Mouse (Mus musculus) megakaryocyte, embryonic 14.5 days (primary cell): ENCODE results near the gene Cul4b. TPM values are rescaled to one million over a fixed set of nuclear protein-coding genes. Genes with fewer than 3 reads are reported as not detected.
"Not testable (repeated sequence)": the region's sequence is repeated elsewhere in the genome, so short reads cannot be mapped to it uniquely, and the experiment has no call there.

Source experiments
- H3K27me3 ChIP-seq: replicated peaks from 2 replicates; pipeline ENCODE3; 2012; ENCODE audit warnings: inconsistent platforms
- H3K36me3 ChIP-seq: replicated peaks from 2 replicates; pipeline ENCODE3; 2012; ENCODE audit warnings: low read length, inconsistent platforms, mixed read lengths
- H3K4me1 ChIP-seq: 2 replicates; pipeline ENCODE4 v1.6.1; 2012; ENCODE audit warnings: inconsistent platforms
- H3K4me3 ChIP-seq: replicated peaks from 2 replicates; pipeline ENCODE3; 2012; ENCODE audit warnings: moderate library complexity, mild to moderate bottlenecking, inconsistent platforms
- H3K9me3 ChIP-seq: 2 replicates; pipeline ENCODE4 v1.6.1; 2012; ENCODE audit warnings: inconsistent platforms
- FLI1 ChIP-seq: IDR thresholded peaks from 2 replicates; pipeline ENCODE4 v1.6.1; 2012; ENCODE audit warnings: low read length, inconsistent platforms, mixed read lengths
- GATA1 ChIP-seq: IDR thresholded peaks from 3 replicates; pipeline ENCODE4 v1.6.1; 2012; ENCODE audit warnings: mixed read lengths, low read length, inconsistent platforms, borderline replicate concordance
- polyA plus RNA-seq: library from polyadenylated mRNA; stranded (reverse); fragments of >175 nt; gene quantifications from 2 replicates; pipeline ENCODE4 v1.2.3, GENCODE M21; 2012; ENCODE audit warnings: low replicate concordance; ENCODE audit not compliant: insufficient read depth

Cul4b gene
- polyA plus RNA-seq, 1 experiment, result 1.9 TPM

DNA sequence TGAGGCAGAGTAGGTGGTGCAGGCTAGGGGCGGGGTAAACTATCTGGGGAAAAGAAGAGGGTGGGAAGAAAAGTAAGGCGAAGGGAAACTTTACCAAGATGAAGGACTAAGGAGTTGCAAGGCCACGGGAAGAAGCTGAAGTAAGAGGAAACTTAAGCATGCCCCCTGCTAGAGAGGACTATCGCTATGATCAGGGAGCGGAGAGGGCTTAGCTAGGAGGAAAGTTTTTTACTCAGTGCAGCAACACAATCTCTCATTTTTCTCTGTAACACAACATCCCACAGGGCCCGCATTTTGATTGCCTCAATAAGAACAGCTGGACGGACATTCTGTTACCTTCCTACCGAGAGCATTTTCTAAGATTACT is 10.8 kb downstream of the Cul4b start:
- Histone ChIP-seq H3K27me3 (no peaks in the 10 kb centered on the region), H3K4me3 (peak overlapping the region; percentile 94), H3K36me3 (peaks cover 16% of the 10 kb centered on the region), H3K9me3 (no peaks in the 10 kb centered on the region), H3K4me1 (peaks cover 5% of the 10 kb centered on the region; the same call in 1 of the 2 replicates)
- no peak for TF ChIP-seq GATA1
- TF ChIP-seq FLI1, result no peak

DNA sequence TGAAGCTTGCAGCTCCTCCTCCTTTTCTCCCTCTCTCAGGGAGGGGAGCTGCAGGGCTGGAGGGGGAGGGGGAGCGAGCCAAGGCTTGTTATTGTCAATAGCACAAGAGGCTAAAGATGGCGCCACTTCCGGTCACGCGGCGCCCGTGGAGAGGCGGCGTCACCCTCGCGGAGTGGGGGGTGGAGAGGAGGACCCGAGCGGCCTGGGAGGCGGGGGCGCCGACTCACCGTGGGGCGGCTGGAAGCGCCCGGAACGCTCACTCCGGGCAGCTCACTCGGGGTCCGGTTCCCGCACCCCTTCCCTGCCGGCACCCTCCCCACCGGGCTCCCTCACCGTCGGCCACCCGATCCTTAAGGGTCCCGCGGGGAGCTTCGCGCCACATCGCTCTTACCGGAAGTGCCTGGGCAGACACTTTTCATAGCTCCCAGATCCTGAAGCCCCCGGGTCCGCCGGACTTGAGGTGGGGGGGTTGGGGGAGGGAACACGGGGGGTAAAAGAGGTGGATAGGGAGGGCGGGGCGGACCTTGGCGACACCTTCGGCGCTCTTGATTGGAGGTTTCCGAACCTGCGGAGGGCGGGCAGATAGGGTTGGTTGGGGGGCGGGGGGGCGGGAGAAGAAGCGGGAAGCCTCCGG is 11.3 kb downstream of the Cul4b start:
- H3K4me3 ChIP-seq, result peak overlapping the region; percentile 94

DNA sequence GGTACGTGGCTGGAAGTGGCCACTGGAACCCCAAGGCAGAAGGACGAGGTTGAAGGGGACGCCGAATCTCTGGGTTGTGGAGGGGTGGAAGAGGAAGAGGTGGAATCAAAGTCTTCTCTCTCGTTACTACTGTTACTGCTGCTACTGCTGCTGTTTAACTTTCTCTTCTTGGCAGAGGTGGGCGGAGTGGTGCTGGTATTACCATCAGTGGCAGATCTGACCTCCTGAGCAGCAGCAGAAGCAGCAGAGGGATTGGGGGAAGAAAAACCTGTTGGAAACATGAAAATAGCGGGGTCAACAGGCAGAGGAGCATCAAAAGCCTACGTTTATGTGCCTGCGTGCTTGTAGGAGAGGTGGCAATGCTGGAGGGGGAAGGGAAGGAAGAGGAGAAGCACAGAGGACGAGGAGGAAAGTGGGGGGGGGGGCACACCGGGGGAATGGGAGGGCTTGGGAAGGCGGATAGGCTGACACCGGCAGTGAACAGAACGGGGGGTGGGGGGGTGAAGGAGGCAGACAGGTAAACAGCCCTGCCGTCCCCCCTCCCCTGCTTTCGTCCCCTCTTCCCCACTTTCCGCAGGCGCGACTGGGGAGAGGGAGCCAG is 12.0 kb downstream of the Cul4b start:
- Histone ChIP-seq H3K4me1 (peaks cover 5% of the 10 kb centered on the region; the same call in 1 of the 2 replicates), H3K9me3 (no peaks in the 10 kb centered on the region), H3K27me3 (no peaks in the 10 kb centered on the region), H3K36me3 (peaks cover 21% of the 10 kb centered on the region), H3K4me3 (peak overlapping the region; percentile 94)
- no peak for TF ChIP-seq FLI1
- no peak for TF ChIP-seq GATA1

More for the DNA sequence above, 11.3 kb downstream of the Cul4b start:
- Histone ChIP-seq H3K27me3 (no peaks in the 10 kb centered on the region), H3K4me1 (peaks cover 5% of the 10 kb centered on the region; the same call in 1 of the 2 replicates), H3K36me3 (peaks cover 20% of the 10 kb centered on the region), H3K9me3 (no peaks in the 10 kb centered on the region)
- TF ChIP-seq GATA1 (no peak), FLI1 (no peak)

DNA sequence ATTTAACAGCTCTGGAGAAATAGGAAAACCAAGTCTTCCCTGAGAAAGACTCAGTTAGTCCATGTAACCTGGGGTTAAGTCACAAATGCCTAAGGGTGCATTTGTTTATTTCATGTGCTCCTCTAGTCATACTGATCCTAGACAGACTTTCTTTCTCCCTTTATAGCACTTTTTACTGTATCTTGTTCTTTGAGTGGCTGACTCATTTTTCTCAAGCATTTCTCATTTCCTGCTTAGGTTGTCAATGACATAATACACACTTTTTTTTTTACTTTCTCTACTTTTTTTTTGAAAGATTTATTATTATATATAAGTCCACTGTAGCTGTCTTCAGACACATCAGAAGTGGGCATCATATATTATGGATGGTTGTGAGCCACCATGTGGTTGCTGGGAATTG is 22.7 kb downstream of the Cul4b start:
- no peaks in the 10 kb centered on the region for H3K27me3 ChIP-seq
- H3K9me3 ChIP-seq, result no peaks in the 10 kb centered on the region
- H3K36me3 ChIP-seq, result peaks cover 55% of the 10 kb centered on the region
- no peak overlapping the region for H3K4me3 ChIP-seq
- H3K4me1 ChIP-seq, result peaks cover 4% of the 10 kb centered on the region
- TF ChIP-seq GATA1, result no peak
- no peak for TF ChIP-seq FLI1

DNA sequence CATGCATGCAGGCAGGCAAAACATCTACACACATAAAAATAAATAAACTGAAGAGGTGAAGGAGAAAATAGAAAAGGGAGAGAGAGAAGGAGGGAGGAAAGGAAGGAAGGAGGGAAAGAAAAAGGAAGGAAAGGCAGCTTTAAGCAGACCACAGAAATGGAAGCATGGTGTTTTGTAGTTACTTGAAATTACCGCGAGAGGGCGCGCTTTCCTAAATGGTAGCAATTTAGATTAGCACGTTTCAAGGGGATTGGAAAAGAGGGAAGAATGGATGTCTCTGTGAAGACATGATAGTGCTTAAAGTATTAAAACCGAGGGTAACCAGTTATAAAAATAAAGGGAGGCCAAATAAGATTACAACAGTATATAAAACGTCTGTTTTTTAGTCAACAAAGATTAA is 61.4 kb downstream of the Cul4b start:
- TF ChIP-seq FLI1 (no peak), GATA1 (no peak)
- Histone ChIP-seq H3K4me3 (no peak overlapping the region), H3K36me3 (no peaks in the 10 kb centered on the region), H3K27me3 (peaks cover 9% of the 10 kb centered on the region), H3K9me3 (peaks cover 3% of the 10 kb centered on the region; the same call in 1 of the 2 replicates), H3K4me1 (no peaks in the 10 kb centered on the region)

DNA sequence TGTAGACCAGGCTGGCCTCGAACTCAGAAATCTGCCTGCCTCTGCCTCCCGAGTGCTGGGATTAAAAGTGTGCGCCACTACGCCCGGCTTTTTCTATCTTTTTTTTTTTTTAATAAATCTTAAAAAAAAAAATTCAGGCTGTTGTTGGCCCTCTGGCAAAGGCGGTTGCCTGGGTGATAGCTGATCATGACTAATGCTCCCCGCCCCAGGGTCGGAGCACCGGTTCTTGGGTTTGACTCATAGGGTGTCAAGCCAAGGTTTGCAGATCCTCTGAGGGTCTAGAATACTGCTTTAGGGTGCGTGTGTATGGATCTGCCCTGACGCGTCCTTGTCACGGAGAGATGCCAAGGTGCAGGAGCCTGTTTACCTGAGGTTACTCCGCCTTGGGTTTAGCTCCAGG is 71.2 kb downstream of the Cul4b start:
- no peaks in the 10 kb centered on the region for H3K27me3 ChIP-seq
- no peak overlapping the region for H3K4me3 ChIP-seq
- no peaks in the 10 kb centered on the region for H3K36me3 ChIP-seq
- no peaks in the 10 kb centered on the region for H3K4me1 ChIP-seq
- TF ChIP-seq GATA1 (no peak), FLI1 (no peak)
- no peaks in the 10 kb centered on the region for H3K9me3 ChIP-seq

DNA sequence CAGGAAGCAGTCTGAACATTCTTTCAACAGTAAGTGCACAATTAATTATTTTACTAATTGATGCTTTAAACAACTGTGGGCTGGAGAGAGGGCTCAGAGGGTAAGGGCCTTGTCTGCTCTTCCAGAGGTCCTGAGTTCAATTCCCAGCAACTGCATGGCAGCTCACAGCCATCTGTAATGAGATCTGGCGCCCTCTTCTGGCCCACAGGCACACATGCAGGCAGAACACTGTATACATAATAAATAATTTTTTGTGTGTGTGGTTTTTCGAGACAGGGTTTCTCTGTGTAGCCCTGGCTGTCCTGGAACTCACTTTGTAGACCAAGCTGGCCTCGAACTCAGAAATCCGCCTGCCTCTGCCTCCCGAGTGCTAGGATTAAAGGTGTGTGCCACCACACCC is 73.8 kb downstream of the Cul4b start:
- H3K27me3 ChIP-seq, H3K4me1 ChIP-seq, H3K36me3 ChIP-seq, H3K4me3 ChIP-seq, H3K9me3 ChIP-seq: not testable (repeated sequence)

DNA sequence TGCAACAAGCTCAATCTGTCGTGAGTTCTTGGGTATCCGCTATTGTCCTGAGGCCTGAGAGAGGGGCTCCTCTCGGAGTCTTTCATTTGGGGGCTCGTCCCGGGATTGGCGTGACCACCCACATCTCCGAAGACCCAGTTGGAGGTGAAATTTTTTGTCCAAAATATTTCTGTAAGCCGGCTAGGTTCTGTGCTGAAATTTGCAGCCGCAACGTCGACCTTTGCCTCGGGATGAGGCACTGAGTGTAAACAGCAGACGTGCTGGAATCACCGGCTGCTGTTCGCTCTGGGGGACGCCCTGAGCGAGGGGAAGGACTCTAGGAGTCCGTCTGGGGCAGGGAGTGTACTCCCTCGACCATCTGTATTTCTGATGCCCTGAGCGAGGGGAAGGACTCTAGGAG is 90.5 kb downstream of the Cul4b start:
- H3K36me3 ChIP-seq, H3K4me1 ChIP-seq, H3K4me3 ChIP-seq, H3K9me3 ChIP-seq: not testable (repeated sequence)
- peaks cover 17% of the 10 kb centered on the region for H3K27me3 ChIP-seq

Other genes starting within 250 kb of the Cul4b start
- gene Lamp2, start 119.7 kb downstream of the Cul4b start, polyA plus RNA-seq, result 10.1 and 12.5 TPM in 2 replicates
- gene Mcts1, start 24.4 kb upstream of the Cul4b start, polyA plus RNA-seq, result 0.57 TPM in 1 of 2 replicates, not detected in the other
- 0.50 and 1.2 TPM in 2 replicates for gene C1galt1c1, start 58.9 kb upstream of the Cul4b start, polyA plus RNA-seq
- not detected in 2 replicates for gene 6030498E09Rik, start 196.5 kb upstream of the Cul4b start, polyA plus RNA-seq